Mouse (Mus musculus) hindlimb bud, embryonic 11.5 days (tissue): ENCODE measurements around the gene Hebp1.

Experiments used
- DNase-seq: peaks from one replicate; pipeline ENCODE4 v3.0.0-alpha.2; 2012; ENCODE audit warnings: low read depth, low spot score; ENCODE audit errors: extremely low spot score

Hebp1 gene

GRCm38 (mm10) chr6:135197921-135198532 is at the start of gene Hebp1, which contains the start of gene Fam234b:
Gene Hebp1, minus strand, starts transcription at chr6:135198022.
Gene Fam234b, plus strand, starts transcription at chr6:135197977.
- DNase-seq: no peak

- DNase-seq: no peak
These were observed 47.8 kb upstream of the Hebp1 start for GRCm38 (mm10) chr6:135245586-135245985.

GRCm38 (mm10) chr6:135240361-135240760 is 42.5 kb upstream of the Hebp1 start:
- no peak for DNase-seq

GRCm38 (mm10) chr6:135238211-135238610 is 40.4 kb upstream of the Hebp1 start:
- DNase-seq: no peak

- no peak for DNase-seq
These were observed 39.5 kb upstream of the Hebp1 start for GRCm38 (mm10) chr6:135237326-135237725.

- DNase-seq: no peak
These were observed 38.8 kb upstream of the Hebp1 start for GRCm38 (mm10) chr6:135236576-135236975.

GRCm38 (mm10) chr6:135235742-135236141 is 37.9 kb upstream of the Hebp1 start:
- no peak for DNase-seq

- DNase-seq: no peak
These were observed 34.8 kb upstream of the Hebp1 start for GRCm38 (mm10) chr6:135232443-135233182.

- DNase-seq: no peak
These were observed 32.8 kb upstream of the Hebp1 start for GRCm38 (mm10) chr6:135230586-135230985.

- DNase-seq: no peak
These were observed 30.7 kb upstream of the Hebp1 start for GRCm38 (mm10) chr6:135228465-135228941.

GRCm38 (mm10) chr6:135223786-135224416 is 26.1 kb upstream of the Hebp1 start:
- DNase-seq: no peak

GRCm38 (mm10) chr6:135219916-135220315 is 22.1 kb upstream of the Hebp1 start:
- no peak for DNase-seq

- no peak for DNase-seq
These were observed 20.5 kb upstream of the Hebp1 start for GRCm38 (mm10) chr6:135218330-135218729.

- DNase-seq: no peak
These were observed 14.8 kb upstream of the Hebp1 start for GRCm38 (mm10) chr6:135212666-135213065.

GRCm38 (mm10) chr6:135211169-135211568 is 13.3 kb upstream of the Hebp1 start:
- no peak for DNase-seq

GRCm38 (mm10) chr6:135206909-135207308 is 9.1 kb upstream of the Hebp1 start:
- no peak for DNase-seq

GRCm38 (mm10) chr6:135205802-135206201 is 8.0 kb upstream of the Hebp1 start:
- DNase-seq: no peak

GRCm38 (mm10) chr6:135204869-135205268 is 7.0 kb upstream of the Hebp1 start:
- DNase-seq: no peak

GRCm38 (mm10) chr6:135203737-135204136 is 5.9 kb upstream of the Hebp1 start:
- no peak for DNase-seq

- DNase-seq: no peak
These were observed 4.8 kb upstream of the Hebp1 start for GRCm38 (mm10) chr6:135202668-135203067.

GRCm38 (mm10) chr6:135200122-135200957 is 2.5 kb upstream of the Hebp1 start:
- no peak for DNase-seq
